Mouse (Mus musculus): ENCODE results near the gene Zmynd10.

Gene Zmynd10

GRCm38 (mm10) chr9:107540420-107540819 lies 6.7 kb upstream of the Zmynd10 start:
- DNase-seq (ENCODE audit: low spot score), result no peak

- DNase-seq (ENCODE audit: low spot score), result no peak
Observed at GRCm38 (mm10) chr9:107541005-107541404, 6.1 kb upstream of the Zmynd10 start.

GRCm38 (mm10) chr9:107541474-107542351 lies 5.4 kb upstream of the Zmynd10 start, which contains the start of the genes Cyb561d2 and Nprl2:
TSS of gene Cyb561d2 (minus strand) at chr9:107542193.
TSS of gene Nprl2 (plus strand) at chr9:107542226.
- peak; percentile 96 for DNase-seq (ENCODE audit: low spot score)

GRCm38 (mm10) chr9:107542352-107542686 lies 4.8 kb upstream of the Zmynd10 start:
- no peak for DNase-seq (ENCODE audit: low spot score)

DNA sequence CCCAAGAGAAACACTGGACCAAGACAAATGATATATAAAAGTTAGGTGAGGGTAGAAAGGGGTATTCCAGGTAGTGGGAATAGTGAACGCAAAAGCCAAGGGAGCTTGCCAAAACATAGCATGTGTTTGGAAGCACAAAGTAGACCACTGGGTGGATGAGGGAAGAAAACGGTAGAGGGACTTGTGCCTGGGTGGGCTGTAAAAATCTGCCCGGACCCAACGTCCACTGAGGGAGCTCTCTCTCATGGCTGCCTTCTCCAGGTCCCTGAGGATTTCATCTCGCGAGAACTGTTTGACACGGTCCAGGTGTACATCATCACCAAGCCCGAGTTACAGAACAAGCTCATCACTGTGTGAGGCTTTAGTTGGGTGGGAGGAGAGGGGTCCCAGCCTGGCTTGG lies 4.4 kb upstream of the Zmynd10 start:
- no peak for DNase-seq (ENCODE audit: low spot score)

GRCm38 (mm10) chr9:107543299-107543698 lies 3.8 kb upstream of the Zmynd10 start:
- no peak for DNase-seq (ENCODE audit: low spot score)

DNA sequence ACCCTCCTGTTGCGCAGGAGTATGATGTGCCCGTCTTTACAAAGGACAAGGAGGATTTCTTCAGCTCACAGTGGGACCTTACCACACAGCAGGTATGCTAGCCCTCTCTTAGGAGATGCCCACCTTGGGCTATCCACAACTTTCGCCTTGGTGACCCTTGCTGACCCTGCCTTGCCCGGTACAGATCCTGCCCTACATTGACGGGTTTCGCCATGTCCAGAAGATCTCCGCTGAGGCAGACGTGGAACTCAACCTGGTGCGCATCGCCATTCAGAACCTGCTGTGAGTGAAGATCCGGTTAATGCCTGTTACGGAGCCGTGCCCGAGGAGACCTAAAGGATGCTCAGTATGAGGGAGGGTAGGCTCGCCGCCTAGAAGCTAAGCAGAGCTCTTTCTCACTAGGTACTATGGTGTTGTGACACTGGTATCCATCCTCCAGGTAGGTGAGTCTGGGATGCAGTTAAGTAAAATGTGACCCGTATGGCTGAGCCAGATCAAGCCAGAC lies 2.9 kb upstream of the Zmynd10 start:
- no peak for DNase-seq (ENCODE audit: low spot score)

GRCm38 (mm10) chr9:107544729-107545128 lies 2.4 kb upstream of the Zmynd10 start:
- DNase-seq (ENCODE audit: low spot score), result no peak

DNA sequence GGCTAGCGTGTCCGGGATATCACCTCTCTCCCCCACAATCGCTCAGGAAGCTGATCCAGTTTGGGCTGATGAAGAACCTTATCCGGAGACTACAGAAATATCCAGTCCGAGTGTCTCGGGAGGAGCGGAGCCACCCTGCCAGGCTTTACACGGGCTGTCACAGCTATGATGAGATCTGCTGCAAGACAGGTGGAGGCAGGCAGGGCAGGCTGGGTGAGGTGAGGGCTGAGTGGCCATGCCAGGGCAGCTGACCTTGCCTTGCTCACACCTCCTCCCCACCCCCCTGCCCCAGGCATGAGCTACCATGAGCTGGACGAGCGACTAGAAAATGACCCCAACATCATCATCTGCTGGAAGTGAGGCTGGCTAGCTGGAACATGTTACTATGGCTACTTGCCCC lies 1.9 kb upstream of the Zmynd10 start:
- DNase-seq (ENCODE audit: low spot score), result no peak

GRCm38 (mm10) chr9:107545602-107546001 lies 1.5 kb upstream of the Zmynd10 start:
- peak; percentile 89 for DNase-seq (ENCODE audit: low spot score)

DNA sequence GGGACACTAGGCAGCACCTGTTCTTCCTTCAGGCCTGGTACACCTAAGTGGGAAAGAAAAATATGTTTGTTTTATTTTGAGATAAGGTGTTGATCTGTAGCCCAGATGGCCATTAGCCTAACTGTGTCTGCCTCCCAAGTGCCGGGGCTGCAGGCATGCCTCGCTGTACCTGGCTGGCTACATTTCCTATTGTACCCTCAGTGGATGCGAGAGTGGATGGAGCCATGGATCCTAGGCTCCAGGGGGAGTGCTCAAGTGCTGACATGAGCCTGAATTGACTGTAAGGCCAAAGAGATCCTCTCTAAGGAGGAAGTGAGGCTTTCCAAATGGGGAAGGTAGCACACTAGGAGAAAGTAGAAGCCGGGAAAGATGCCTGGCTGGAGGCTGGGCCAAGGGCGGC lies 859 bp downstream of the Zmynd10 start:
- DNase-seq (ENCODE audit: low spot score), result no peak

DNA sequence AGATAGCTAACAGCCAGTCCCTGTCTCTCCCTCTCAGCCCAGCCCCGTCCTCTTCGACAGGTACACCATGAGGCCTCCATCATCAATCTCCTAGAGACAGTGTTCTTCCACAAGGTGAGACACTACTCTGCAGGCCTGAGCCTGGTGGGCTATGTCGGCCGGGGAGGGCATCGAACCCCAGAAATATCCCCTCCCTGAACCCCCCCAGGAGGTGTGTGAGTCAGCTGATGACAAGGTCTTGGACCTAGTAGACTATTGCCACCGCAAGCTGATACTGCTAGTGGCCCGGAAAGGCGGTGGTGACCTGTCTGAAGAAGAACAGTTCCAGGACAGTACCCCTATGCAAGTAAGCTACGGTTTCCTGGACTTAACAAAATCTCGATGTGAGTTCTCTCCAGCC lies 1.7 kb downstream of the Zmynd10 start:
- no peak for DNase-seq (ENCODE audit: low spot score)

DNA sequence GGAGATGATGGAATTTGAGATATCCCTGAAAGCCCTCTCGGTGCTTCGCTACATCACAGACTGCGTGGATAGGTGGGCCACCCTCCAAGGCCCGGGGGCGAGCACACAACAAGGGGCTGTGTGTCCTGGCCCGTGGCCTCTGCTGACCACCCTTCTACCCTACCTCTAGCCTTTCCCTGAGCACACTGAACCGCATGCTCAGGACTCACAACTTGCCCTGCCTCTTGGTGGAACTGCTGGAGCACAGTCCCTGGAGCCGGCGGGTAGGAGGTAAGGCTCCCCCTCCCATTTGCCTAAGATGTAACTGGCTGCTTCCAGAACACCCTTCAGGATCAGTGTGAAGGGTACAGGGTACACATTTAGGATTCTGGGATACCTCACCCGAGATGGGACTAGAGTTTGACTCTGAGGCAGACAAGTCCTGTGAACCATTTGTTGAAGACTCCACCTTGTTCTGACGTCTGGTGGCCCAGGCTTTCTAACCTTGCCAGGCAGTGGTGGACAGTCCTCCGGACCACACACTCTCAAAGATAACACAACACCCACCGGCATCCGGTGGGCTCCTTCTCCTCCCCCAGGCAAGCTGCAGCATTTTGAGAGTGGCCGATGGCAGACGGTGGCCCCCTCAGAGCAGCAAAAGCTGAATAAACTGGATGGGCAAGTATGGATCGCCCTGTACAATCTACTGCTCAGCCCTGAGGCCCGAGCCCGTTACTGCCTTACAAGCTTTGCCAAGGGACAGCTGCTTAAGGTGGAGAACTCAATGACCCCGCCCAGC lies 2.4 kb downstream of the Zmynd10 start:
- DNase-seq (ENCODE audit: low spot score), result no peak

DNA sequence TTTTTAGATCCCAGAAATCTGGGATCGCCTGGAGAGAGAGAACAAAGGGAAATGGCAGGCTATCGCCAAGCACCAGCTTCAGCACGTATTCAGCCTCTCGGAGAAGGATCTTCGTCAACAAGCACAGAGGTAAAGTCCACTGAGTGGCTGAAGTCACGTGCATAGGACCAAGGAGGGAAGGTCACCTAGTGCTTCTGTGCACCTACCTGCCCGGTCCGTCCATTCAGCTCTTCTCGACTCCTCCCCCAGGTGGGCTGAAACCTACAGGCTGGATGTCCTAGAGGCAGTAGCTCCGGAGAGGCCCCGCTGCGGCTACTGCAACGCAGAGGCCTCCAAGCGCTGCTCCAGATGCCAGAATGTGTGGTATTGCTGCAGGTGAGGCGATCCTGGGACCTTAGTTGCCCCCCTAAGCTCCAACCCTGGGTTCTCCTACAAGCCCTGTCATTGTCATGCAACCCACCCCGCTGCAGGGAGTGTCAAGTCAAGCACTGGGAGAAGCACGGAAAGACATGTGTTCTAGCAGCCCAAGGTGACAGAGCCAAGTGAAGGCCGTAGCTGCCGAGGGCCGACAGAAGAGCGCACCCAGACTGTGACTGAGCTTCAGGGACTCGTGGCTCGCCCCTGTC lies 3.5 kb downstream of the Zmynd10 start:
- DNase-seq (ENCODE audit: low spot score), result no peak

GRCm38 (mm10) chr9:107551117-107551889 lies 4.2 kb downstream of the Zmynd10 start, which contains the start of gene Rassf1:
TSS of gene Rassf1 (plus strand) at chr9:107551555.
- peak; percentile 80 for DNase-seq (ENCODE audit: low spot score)

DNA sequence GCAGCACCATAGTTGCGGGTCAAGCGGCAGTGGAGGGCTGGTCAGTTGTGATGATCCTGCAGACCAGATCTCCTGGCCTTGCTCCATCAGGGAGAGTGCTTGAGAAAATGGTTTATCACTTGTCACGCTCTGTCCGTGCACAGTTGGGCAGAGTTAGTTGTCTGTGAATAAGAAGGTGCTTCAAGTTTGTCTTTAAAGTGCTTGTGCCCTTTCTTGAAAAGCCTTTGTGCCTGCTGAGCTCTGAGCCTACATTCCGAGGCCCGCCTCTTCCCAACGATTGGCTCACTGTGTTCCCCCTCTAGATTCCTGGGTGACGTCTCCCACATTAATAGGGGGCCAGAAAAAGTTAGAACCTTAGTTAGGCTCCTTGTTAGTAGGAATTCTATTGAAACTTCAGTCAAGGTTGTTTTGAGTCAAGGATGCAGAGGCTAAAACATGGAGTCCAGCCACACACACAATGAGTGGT lies 4.8 kb downstream of the Zmynd10 start:
- DNase-seq (ENCODE audit: low spot score), result no peak

DNA sequence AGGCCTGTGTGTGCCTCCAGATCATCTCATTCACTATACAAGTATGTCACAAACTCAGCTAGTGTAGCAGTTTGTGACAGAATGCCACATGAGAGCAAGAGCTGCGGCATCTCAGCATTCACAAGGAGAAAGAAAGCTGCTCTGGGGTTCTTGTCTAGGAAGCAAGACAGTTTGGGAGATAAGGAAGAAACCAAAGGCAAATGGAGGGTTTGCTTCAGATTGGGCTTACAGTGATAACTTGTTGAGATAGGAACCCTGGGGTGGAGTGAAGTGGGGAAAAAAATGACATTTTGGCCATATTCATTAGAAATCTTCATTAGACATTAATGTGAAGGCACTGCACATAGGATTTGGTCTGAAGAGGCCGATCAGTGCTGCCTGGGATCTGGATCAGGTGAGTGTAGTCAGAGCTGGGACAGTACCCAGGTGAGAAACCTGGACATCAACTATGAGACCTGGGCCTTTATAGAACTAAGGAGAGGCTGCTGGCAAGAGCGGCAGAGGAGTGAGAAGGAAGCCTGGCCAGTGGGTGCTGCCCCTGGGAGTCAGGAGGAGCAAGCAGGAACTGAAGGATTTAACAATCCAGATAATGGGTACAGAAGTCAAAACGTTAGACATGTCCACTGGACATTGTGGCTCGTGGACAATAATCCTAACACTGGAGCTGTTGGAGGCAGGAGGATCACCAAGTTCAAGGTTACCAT lies 5.7 kb downstream of the Zmynd10 start:
- no peak for DNase-seq (ENCODE audit: low spot score)

- no peak for DNase-seq (ENCODE audit: low spot score)
Observed at GRCm38 (mm10) chr9:107553541-107554318, 6.6 kb downstream of the Zmynd10 start.

DNA sequence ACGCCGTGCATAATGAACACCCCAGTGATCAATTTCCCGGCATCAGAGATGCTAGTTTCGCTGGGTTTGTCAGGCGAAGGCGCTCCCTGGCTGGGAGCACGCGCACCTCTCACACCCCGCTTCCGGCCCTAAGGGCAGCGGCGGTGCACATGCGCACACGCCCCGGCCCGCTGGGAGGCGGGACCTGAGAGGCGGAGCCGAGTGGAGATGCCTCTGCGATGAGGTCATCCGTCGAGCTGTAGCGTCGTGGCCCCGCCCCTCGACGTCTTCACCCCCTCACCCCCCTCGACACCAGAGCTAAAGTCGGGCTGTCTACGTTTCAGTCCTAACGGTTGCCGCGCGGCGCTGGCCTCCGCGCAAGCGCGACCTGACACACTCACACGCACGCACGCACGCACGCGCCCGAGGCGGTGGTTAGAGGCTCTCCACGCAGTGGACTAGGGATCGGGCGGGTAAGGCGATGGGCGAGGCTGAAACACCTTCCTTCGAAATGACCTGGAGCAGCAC lies 7.3 kb downstream of the Zmynd10 start:
- peak; percentile 96 for DNase-seq (ENCODE audit: low spot score)

GRCm38 (mm10) chr9:107555031-107555457 lies 7.9 kb downstream of the Zmynd10 start:
- DNase-seq (ENCODE audit: low spot score), result no peak

All from testis, postnatal 10 days (tissue).